Mouse (Mus musculus) right cerebral cortex, adult 18-20 months (tissue): ENCODE measurements at regions not wholly inside any gene's neighbourhood (a gene's known extent, or its start where the extent isn't known, plus 50 kb on each side); places are given as distances from the start of the nearest gene placed in this dataset.
"Not testable (repeated sequence)": the region's sequence is repeated elsewhere in the genome, so short reads cannot be mapped to it uniquely, and the experiment has no call there.

Experiments used
- DNase-seq: peaks from one replicate; pipeline ENCODE4 v3.0.0; 2022; ENCODE audit warnings: mixed read lengths

- DNase-seq: no peak
Measured at GRCm38 (mm10) chr9:33050789-33051188, 414.8 kb downstream of the Ets1 start.

DNA sequence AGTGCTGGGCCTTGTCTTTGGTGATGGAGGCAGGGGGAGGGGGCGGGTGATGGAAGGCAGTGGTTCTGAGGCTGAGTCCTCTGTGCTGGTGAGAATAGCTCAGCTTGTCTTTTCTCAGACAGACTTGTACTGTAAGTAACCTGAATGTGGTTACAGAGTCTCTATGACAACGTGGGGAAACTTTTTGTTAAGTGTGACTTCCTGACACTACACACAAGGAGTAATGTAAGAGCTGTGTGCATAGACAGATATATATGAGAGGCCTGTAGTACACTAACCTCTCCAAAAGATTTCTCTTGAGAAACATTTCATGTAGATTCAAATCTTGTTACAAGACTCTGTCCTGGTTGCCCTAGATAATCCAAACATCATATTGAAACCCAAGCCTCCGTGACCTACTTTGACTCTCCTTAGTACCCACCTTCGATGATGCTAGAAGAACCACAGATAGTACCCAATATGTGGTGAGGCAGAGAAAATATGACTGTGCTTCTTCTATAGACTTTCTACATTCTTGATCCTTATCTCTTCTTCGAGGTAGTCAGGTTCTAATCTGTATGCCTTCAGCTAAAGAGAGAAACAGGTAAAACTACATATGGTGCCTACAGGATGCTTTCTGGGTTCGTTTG is 424.7 kb downstream of the Ets1 start:
- no peak for DNase-seq

DNA sequence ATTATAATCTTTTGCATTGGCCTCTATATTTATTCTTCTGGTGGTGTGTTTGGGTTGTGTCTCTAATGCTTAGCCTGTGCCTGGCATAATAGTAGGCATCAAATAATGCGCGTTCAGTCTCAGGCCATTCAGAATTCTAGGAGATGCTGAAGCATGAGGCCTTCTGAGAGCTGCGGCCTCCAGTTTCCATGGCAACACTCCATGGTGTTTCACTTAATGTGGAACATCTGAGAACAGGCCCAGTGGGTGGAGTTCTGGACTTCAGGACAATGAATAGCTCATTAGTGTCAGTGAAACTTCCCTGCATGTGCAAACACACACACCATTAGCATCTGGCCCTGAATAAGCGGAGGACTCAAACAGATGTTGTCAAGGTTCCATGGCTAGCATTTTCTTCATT is 426.5 kb downstream of the Ets1 start:
- peak; percentile 25 for DNase-seq

- DNase-seq: no peak
Measured at GRCm38 (mm10) chr9:33065331-33065730, 429.3 kb downstream of the Ets1 start.

- no peak for DNase-seq
Measured at GRCm38 (mm10) chr9:33067521-33067920, 431.5 kb downstream of the Ets1 start.

DNA sequence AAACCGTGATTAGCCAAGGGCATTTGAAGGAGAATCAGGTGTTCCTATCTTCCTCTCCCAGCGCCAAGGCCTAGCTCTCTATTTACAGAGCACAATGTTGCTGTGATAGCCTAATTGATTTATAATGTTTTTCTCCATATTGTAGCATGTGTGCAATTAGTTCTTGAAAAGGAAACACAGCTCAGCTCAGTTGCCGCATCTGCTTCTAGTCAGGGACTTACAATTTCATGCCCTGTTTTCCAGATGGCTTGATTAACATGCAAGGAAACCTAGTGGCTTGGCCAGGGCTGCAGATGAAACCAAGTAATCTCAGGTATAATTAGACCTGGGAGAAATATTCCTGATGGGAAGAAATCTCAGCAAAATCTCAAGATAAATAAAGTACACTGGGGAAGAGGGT is 434.1 kb downstream of the Ets1 start:
- no peak for DNase-seq

GRCm38 (mm10) chr9:33080271-33080670 is 444.2 kb downstream of the Ets1 start:
- peak; percentile 1 for DNase-seq

DNA sequence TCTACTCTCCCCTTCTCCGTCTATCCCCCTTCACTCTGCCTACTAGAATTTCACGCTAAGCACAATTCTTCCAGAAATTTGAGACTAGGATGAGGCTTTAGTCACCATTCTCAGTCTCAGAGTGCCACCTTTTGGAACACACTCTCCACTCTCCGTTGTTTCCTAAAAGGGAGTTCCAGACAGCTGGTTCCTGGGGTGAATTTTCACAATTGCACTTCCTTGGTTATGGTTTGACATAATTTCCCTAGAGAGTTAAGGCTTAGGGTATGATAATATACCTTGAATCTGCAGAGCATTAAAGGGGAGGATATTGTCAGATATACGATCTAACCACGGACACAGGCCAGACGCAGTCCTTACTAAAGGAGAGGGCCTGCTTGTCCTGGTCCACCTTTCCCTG is 444.8 kb downstream of the Ets1 start:
- DNase-seq: peak; percentile 31

DNA sequence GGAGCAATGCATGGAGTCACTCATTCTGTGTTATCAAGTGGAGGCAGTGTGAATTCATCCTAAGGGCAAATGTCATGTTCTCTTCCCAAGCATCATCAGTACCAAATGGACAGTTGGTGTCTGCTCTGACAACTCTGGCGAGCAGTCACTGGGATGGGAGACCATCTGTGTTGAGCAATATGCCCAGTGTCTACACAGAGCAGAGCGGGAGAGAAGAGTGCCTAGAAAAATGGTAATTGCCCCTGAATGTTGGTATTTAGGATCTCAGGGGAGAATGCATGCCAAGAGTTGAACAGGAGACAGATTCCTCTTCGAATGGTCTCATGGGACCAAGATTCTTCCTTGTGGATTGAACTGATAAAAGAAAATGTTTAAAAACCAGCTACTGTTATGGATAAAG is 454.0 kb downstream of the Ets1 start:
- DNase-seq: no peak

- no peak for DNase-seq
Measured at GRCm38 (mm10) chr9:33091664-33092063, 455.6 kb downstream of the Ets1 start.

- DNase-seq: peak; percentile 63
Measured at GRCm38 (mm10) chr9:33095654-33096053, 459.6 kb downstream of the Ets1 start.

DNA sequence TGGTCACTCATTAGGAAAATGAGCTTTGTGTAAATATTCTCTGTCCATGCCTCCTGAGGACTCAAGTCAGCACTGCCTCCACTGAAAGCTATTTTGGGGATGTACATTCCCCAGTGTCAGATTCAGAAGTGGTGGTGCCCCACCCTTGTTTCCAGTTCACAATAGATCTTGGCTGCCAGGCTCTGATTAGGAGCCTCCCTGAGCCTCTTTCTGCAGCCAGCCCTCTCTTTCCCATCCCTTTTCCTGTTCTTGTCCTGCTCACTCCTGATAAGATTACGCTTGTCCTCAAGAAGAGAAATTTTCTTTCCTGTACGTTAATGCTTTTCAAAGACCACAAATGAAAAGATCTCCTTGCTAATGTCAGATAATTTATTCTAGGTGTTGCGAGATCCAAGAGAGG is 465.2 kb downstream of the Ets1 start:
- DNase-seq: no peak

DNA sequence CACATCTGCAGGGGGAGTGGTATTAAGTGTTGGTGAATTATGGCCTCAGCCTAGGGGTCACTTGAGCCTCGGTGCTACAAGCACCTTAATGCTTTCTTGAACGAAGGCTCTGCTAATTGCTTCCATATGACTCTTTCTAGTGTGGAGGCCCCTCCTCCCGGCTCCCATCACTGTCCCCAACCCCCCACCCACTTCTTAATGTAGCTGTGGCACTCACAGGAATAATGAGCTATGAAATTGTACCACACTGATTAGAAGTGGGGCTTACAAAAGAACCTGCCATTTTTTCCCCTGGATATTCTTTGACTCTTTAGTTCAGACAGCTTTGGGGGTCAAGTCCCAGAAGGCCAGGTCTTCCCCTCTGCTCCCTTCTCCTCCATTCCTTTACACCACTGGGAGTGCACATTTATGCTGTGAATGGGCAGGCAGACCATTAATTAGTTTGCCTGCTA is 468.6 kb downstream of the Ets1 start:
- DNase-seq: no peak

DNA sequence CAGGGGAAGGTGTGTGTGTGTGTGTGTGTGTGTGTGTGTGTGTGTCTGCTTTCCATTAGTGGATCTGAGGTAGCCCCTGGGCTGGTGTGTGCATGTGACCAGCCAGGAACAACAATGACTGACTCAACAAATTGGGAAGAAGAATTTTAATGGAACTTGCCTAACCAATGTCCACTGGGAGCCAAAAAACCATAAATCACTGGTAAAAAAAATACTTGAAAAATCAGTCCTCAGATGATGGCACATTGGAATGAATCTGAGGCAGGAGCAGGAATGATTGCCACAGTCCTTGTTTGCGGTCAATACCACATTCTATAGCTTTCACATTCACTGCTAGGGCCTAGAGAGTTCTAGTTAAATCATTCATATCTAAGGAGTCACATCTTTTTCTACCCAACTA is 487.8 kb downstream of the Ets1 start:
- DNase-seq: no peak

DNA sequence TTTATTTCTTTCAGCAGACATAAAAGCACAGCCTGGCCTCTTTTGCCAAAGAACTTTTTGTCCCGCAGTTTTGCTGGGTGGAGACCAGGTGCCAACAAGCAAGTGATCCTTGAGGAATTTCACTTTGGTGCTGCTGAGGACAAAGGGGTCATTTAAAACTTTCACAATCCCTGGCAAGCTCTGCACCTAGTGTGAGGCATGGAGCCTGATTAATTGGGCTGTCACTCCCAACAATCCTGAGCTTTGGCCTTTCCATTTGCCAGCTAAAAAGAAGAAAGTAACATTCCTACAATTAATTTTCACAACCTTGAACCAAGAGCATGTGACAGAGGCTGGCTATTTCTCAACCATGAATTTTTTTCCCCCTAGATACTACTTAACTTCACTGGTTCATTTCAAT is 516.2 kb downstream of the Ets1 start:
- no peak for DNase-seq

GRCm38 (mm10) chr9:33168159-33168558 is 532.1 kb downstream of the Ets1 start:
- peak; percentile 9 for DNase-seq

DNA sequence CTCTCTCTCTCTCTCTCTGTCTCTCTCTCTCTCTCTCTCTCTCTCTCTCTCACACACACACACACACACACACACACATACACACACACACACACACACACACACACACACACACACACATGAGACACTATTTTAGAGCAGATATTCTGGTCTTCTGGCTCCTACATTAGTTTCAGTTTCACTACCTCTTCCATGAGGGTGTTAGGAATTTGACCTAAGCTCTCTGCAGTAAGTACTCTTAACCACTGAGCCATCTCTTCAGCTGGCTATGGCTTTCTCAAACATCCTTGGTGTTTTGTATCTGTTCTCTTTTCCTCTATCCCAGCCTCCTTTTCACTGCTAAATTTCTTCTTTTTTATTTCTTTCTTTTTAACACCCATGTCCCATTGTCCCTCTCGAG is 533.1 kb downstream of the Ets1 start:
- DNase-seq: not testable (repeated sequence)

DNA sequence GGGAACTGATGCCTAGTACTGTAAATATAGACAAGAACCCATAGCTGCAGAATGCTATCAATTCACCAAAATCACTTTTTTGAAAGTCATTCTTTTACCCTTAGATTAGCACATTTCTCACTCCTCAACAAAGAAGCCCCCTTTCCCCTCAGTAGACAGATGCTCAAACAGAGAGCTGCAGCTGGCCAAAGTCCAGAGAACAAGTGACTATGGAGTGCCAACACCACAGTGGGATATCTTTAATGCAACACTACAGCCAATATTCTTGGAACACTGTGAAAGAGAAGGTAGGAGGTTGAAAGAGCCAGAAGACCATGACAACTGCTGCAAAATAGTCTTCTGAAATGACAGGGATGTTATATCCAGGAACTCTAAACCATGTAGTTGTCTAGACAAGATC is 544.0 kb downstream of the Ets1 start:
- no peak for DNase-seq

DNA sequence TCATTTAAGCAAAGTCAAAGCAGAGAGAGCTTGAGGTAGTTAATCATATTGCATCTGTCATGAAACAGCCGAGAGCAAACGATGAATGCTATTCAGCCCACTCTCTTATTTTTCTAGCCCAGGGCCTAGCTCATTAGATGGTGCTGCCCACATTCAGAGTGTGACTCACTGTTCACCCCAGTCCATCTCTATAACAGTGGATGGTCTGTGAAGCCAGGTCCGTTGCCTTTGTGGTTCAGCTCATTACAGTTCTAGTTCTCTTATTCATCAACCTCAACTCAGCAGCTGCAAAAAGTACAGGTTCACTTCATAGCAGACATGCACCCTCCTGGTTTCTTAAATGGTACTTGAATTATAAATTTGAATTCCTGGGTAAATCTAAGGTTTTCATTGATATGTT is 551.2 kb downstream of the Ets1 start:
- no peak for DNase-seq

GRCm38 (mm10) chr9:33209083-33209482 is 573.1 kb downstream of the Ets1 start:
- no peak for DNase-seq

DNA sequence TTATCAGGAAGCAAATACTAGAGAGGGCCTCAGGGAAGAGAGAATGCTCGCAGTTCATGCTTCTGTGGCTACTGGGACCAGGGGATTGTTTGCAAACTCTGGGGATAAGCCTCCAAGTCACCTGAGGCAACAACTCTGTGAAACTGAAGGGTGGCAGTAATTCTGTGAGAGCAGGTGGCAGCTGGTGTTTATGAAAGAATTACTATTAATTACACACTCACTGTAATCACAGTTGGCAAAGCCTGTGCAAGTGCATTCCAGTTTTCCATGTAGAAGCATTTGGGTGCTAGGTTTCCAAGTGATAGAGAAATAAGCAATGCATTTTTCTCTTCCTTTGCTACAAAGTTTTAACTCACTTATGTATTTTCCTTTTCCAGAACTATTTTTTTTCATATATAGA is 578.5 kb downstream of the Ets1 start:
- DNase-seq: no peak

- peak; percentile 30 for DNase-seq
Measured at GRCm38 (mm10) chr9:33220981-33221380, 585.0 kb downstream of the Ets1 start.

DNA sequence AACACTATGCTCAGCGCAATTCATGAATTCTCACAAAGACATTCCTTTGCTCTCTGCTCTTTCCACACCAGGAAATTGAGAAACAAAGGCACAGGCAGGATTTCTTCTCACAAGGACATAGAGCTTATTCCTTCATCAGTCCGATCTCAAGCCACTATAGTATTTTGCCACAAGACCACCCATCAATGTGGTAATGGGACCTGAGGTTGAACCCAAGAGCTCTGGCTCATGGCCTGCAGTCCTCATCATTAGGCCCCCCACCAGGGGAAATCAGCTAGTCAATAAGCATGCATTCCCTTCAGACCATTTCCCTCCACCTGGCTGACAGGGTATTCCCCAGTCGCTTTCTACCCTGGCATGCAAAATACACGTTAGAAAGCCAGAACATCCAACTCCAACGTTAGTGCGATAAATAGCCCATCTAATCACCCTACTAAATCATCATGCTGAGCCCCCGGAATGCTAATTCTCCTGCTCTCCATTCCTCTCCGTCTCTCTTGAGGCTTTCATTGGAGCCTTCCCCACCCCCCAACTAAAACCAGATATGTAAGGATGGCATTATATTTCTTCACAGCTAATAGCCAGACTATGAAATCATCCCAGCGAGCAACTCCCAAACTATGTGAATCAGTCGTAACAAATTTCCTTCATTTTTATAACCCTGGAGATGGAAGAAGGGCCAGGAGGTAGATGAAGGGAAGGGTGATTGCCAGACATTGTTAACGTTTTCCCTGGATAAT is 586.2 kb downstream of the Ets1 start:
- DNase-seq: no peak

DNA sequence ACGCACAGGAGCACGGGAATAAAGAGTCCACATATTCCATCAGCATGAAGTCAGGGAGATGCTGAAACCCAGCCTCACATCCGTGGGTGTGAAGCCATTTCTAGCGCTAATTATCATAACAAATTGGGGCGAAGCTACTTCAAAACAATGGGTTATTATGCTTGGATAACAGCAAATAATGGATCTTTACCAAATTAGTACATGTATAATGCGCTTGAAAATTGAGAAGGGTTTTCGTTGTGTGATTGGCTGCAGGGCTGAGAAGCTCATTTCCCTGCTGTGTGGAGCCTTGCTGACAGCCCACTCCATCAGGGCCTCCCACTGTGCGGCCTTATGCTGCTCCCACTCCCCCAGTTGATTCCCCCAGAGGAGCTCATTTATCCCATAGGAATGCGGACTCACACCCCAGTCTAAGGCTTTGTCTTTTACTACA is 597.7 kb downstream of the Ets1 start:
- no peak for DNase-seq

- DNase-seq: no peak
Measured at GRCm38 (mm10) chr9:33238190-33238589, 602.2 kb downstream of the Ets1 start.
